In genomic region chr4:103897702-103898101, GRCm38 (mm10) we compare ENCODE assay signal across 29 mouse cellular contexts.
DNase-seq lines count a peak whose midpoint lies in the region; ATAC-seq and TF ChIP-seq lines count a peak whose summit lies in the region.
"Had no signal": no experiment of that assay in that cellular context is flagged by ENCODE, and none has a peak within 500 bp of the region (broad histone marks: within the 10 kb centered on the region; RNA-seq: fewer than 3 reads in every experiment).

No protein-coding gene starts in this region.

- H3K27me3 ChIP-seq in midbrain, embryonic 12.5 days: no peaks in the 10 kb centered on the region
- H3K27me3 ChIP-seq in midbrain, embryonic 10.5 days (ENCODE audit: low read depth, poor library complexity, severe bottlenecking): no peaks in the 10 kb centered on the region
- H3K27me3 ChIP-seq in neural tube, embryonic 11.5 days (ENCODE audit: control insufficient read depth, insufficient read depth, low read length): no peaks in the 10 kb centered on the region
- no peaks in the 10 kb centered on the region; the same call in 1 of the 2 replicates for H3K27me3 ChIP-seq in neural tube, embryonic 15.5 days (replicated peaks)
- H3K27me3 ChIP-seq: CH12.LX; forebrain, embryonic 13.5 days; heart, embryonic 13.5 days; hindbrain, embryonic 12.5 days; hindbrain, embryonic 15.5 days; Patski had no signal

- no peak for DNase-seq in layer of hippocampus, adult 2 months (ENCODE audit: low spot score in 2 of 2)
- DNase-seq in layer of hippocampus, postnatal 25 days (ENCODE audit: extremely low spot score in 1 of 2, low spot score in 1 of 2): no peak
- DNase-seq in midbrain, embryonic 10.5 days (ENCODE audit: low spot score): no peak
- no peak for DNase-seq in neural tube, embryonic 11.5 days (ENCODE audit: low spot score)
- peak; percentile 41 for DNase-seq in brain, embryonic 14.5 days (ENCODE audit: low read depth)
- no peak for DNase-seq in adrenal gland, postnatal 25 days
- DNase-seq: adrenal gland, adult 2 months; adrenal gland, postnatal 14 days; B cell, adult 2 months; cerebellum, adult 18-20 months; cerebellum, adult 9-10 months; cerebellum, postnatal 14 days; gastrocnemius, postnatal 10 days; gastrocnemius, postnatal 36 days; heart, adult 2 months; heart, postnatal 14 days; heart, postnatal 4 days had no signal

- no peak overlapping the region for H3K4me2 ChIP-seq in midbrain, embryonic 12.5 days (replicated peaks)
- H3K4me2 ChIP-seq in neural tube, embryonic 11.5 days (ENCODE audit: low read depth): no peak overlapping the region
- H3K4me2 ChIP-seq in neural tube, embryonic 15.5 days: no peak overlapping the region
- H3K4me2 ChIP-seq: forebrain, embryonic 13.5 days; heart, embryonic 13.5 days; hindbrain, embryonic 12.5 days; hindbrain, embryonic 15.5 days had no signal

- H3K4me3 ChIP-seq in layer of hippocampus, adult 2 months: no peak overlapping the region
- H3K4me3 ChIP-seq in midbrain, embryonic 12.5 days: no peak overlapping the region
- H3K4me3 ChIP-seq in midbrain, embryonic 10.5 days: no peak overlapping the region
- H3K4me3 ChIP-seq in neural tube, embryonic 11.5 days (ENCODE audit: low read depth, low read length): no peak overlapping the region
- no peak overlapping the region for H3K4me3 ChIP-seq in neural tube, embryonic 15.5 days (replicated peaks)
- H3K4me3 ChIP-seq: forebrain, embryonic 10.5 days; forebrain, embryonic 13.5 days; heart, adult 2 months; heart, embryonic 10.5 days; heart, embryonic 13.5 days; hindbrain, embryonic 12.5 days; hindbrain, embryonic 15.5 days had no signal

- no peak for TF ChIP-seq CTCF in layer of hippocampus, adult 2 months (conservative IDR thresholded peaks at IDR 0.05)
- TF ChIP-seq CTCF in brain, embryonic 14.5 days (IDR thresholded peaks at IDR 0.05; ENCODE audit: borderline replicate concordance, extremely low read depth, insufficient read depth, insufficient read length): no peak

- peaks cover 5% of the 10 kb centered on the region; the same call in 1 of the 2 replicates for H3K4me1 ChIP-seq in midbrain, embryonic 12.5 days
- H3K4me1 ChIP-seq in midbrain, embryonic 10.5 days: no peaks in the 10 kb centered on the region
- no peaks in the 10 kb centered on the region for H3K4me1 ChIP-seq in neural tube, embryonic 11.5 days (ENCODE audit: control insufficient read depth, insufficient read depth, low read length)
- 0 out of 2 replicates have a peak, but pooled peaks cover 3% of the 10 kb centered on the region for H3K4me1 ChIP-seq in neural tube, embryonic 15.5 days
- H3K4me1 ChIP-seq: forebrain, embryonic 10.5 days; forebrain, embryonic 13.5 days; heart, embryonic 10.5 days; heart, embryonic 13.5 days had no signal

- TF ChIP-seq POLR2A in brain, embryonic 14.5 days (IDR thresholded peaks at IDR 0.05; ENCODE audit: borderline replicate concordance, extremely low read depth, insufficient read depth, insufficient read length, poor library complexity, severe bottlenecking): no peak

- 51% methylated on average over 6 of the region's 6 CpGs for WGBS in midbrain, embryonic 12.5 days
- 77% methylated on average over 6 of the region's 6 CpGs for WGBS in midbrain, embryonic 10.5 days
- WGBS in neural tube, embryonic 11.5 days: 53% methylated on average over 6 of the region's 6 CpGs
- 32% methylated on average over 6 of the region's 6 CpGs for WGBS in neural tube, embryonic 15.5 days

- no peak overlapping the region for H3K9ac ChIP-seq in midbrain, embryonic 12.5 days (replicated peaks)
- no peak overlapping the region for H3K9ac ChIP-seq in neural tube, embryonic 11.5 days (ENCODE audit: low read length)
- no peak overlapping the region for H3K9ac ChIP-seq in neural tube, embryonic 15.5 days (replicated peaks)
- H3K9ac ChIP-seq: forebrain, embryonic 13.5 days; heart, embryonic 13.5 days; hindbrain, embryonic 12.5 days; hindbrain, embryonic 15.5 days had no signal

- no peaks in the 10 kb centered on the region for H3K9me3 ChIP-seq in midbrain, embryonic 12.5 days
- H3K9me3 ChIP-seq in midbrain, embryonic 10.5 days (replicated peaks): no peaks in the 10 kb centered on the region
- no peaks in the 10 kb centered on the region for H3K9me3 ChIP-seq in neural tube, embryonic 11.5 days (ENCODE audit: control insufficient read depth, low read length)
- no peaks in the 10 kb centered on the region for H3K9me3 ChIP-seq in neural tube, embryonic 15.5 days (replicated peaks)
- H3K9me3 ChIP-seq: forebrain, embryonic 10.5 days; forebrain, embryonic 13.5 days; heart, embryonic 10.5 days; heart, embryonic 13.5 days; hindbrain, embryonic 12.5 days; hindbrain, embryonic 15.5 days had no signal

- ATAC-seq in midbrain, embryonic 12.5 days (ENCODE audit: low FRiP score, low read depth): peak; percentile 60
- peak; percentile 27; the same call in 1 of the 2 replicates for ATAC-seq in neural tube, embryonic 11.5 days (ENCODE audit: insufficient read depth, low FRiP score, low TSS enrichment)
- ATAC-seq in neural tube, embryonic 15.5 days (ENCODE audit: low FRiP score): no peak
- ATAC-seq: forebrain, embryonic 13.5 days; forebrain, embryonic 16.5 days; Patski had no signal

- H3K36me3 ChIP-seq in midbrain, embryonic 12.5 days: no peaks in the 10 kb centered on the region
- no peaks in the 10 kb centered on the region for H3K36me3 ChIP-seq in midbrain, embryonic 10.5 days
- no peaks in the 10 kb centered on the region for H3K36me3 ChIP-seq in neural tube, embryonic 11.5 days (ENCODE audit: control insufficient read depth, insufficient read depth, low read length)
- H3K36me3 ChIP-seq in neural tube, embryonic 15.5 days: no peaks in the 10 kb centered on the region
- H3K36me3 ChIP-seq: forebrain, embryonic 10.5 days; G1E; heart, embryonic 10.5 days; heart, embryonic 13.5 days; hindbrain, embryonic 12.5 days; hindbrain, embryonic 15.5 days had no signal

- peak overlapping the region; percentile 28; the same call in 1 of the 2 replicates for H3K27ac ChIP-seq in layer of hippocampus, adult 2 months
- no peak overlapping the region for H3K27ac ChIP-seq in midbrain, embryonic 12.5 days (replicated peaks)
- no peak overlapping the region for H3K27ac ChIP-seq in midbrain, embryonic 10.5 days (replicated peaks)
- H3K27ac ChIP-seq in neural tube, embryonic 11.5 days (ENCODE audit: low read depth, low read length): no peak overlapping the region
- H3K27ac ChIP-seq in neural tube, embryonic 15.5 days (replicated peaks): no peak overlapping the region
- H3K27ac ChIP-seq: forebrain, embryonic 10.5 days; forebrain, embryonic 13.5 days; heart, adult 2 months; heart, embryonic 10.5 days; heart, embryonic 13.5 days; hindbrain, embryonic 12.5 days; hindbrain, embryonic 15.5 days had no signal
